Mouse (Mus musculus): ENCODE measurements around the gene Derl3.

GRCm38 (mm10) chr10:75910698-75911097, 17.5 kb downstream of the Derl3 start:
- TF ChIP-seq TAL1 (conservative IDR thresholded peaks at IDR 0.05; ENCODE audit: low read depth, low read length) (no peak), CTCF (IDR thresholded peaks at IDR 0.05; ENCODE audit: low read depth, low read length) (no peak), POLR2AphosphoS5 (IDR thresholded peaks at IDR 0.05; ENCODE audit: insufficient replicate concordance, low read depth, low read length) (no peak), GATA1 (IDR thresholded peaks at IDR 0.05; ENCODE audit: borderline replicate concordance, low read length) (no peak)
